ENCODE assay signal across 8 mouse cellular contexts in genomic region chr5:29479198-29479593, GRCm38 (mm10). TPM values are rescaled to one million over a fixed set of nuclear protein-coding genes. Genes with fewer than 3 reads are reported as not detected.
DNase-seq lines count a peak whose midpoint lies in the region; ATAC-seq lines count a peak whose summit lies in the region.

No protein-coding gene starts in this region.

- no peak overlapping the region for H3K4me2 ChIP-seq in hindbrain, embryonic 14.5 days (replicated peaks)
- no peak overlapping the region for H3K4me2 ChIP-seq in hindbrain, embryonic 11.5 days (replicated peaks; ENCODE audit: low read depth, low read length)
- no peak overlapping the region for H3K4me2 ChIP-seq in kidney, embryonic 16.5 days (replicated peaks; ENCODE audit: low read depth, low read length)
- no peak overlapping the region for H3K4me2 ChIP-seq in midbrain, embryonic 12.5 days (replicated peaks)

- under 1% methylated on average over 14 of the region's 14 CpGs for WGBS in hindbrain, embryonic 14.5 days
- WGBS in hindbrain, embryonic 11.5 days: under 1% methylated on average over 14 of the region's 14 CpGs
- under 1% methylated on average over 14 of the region's 14 CpGs for WGBS in kidney, embryonic 16.5 days
- under 1% methylated on average over 14 of the region's 14 CpGs for WGBS in midbrain, embryonic 12.5 days

- H3K9ac ChIP-seq in hindbrain, embryonic 14.5 days: no peak overlapping the region
- no peak overlapping the region for H3K9ac ChIP-seq in hindbrain, embryonic 11.5 days (ENCODE audit: low read depth, low read length)
- H3K9ac ChIP-seq in kidney, embryonic 16.5 days (replicated peaks; ENCODE audit: low read length): no peak overlapping the region
- H3K9ac ChIP-seq in midbrain, embryonic 12.5 days (replicated peaks): no peak overlapping the region

- 0 out of 2 replicates have a peak, but pooled peaks have one; percentile 19 for ATAC-seq in hindbrain, embryonic 14.5 days (ENCODE audit: low FRiP score)
- no peak for ATAC-seq in hindbrain, embryonic 11.5 days (ENCODE audit: low FRiP score)
- peak; percentile 60; the same call in 1 of the 2 replicates for ATAC-seq in kidney, embryonic 16.5 days (ENCODE audit: low FRiP score, low TSS enrichment)
- 0 out of 2 replicates have a peak, but pooled peaks have one; percentile 9 for ATAC-seq in midbrain, embryonic 12.5 days (ENCODE audit: low FRiP score, low read depth)

- H3K27me3 ChIP-seq in hindbrain, embryonic 14.5 days (ENCODE audit: control insufficient read depth, insufficient read depth, low read length): peaks cover 100% of the 10 kb centered on the region
- H3K27me3 ChIP-seq in hindbrain, embryonic 11.5 days (ENCODE audit: control insufficient read depth, insufficient read depth, low read length): peaks cover 99% of the 10 kb centered on the region
- peaks cover 98% of the 10 kb centered on the region for H3K27me3 ChIP-seq in kidney, embryonic 16.5 days (ENCODE audit: insufficient read depth, low read length)
- H3K27me3 ChIP-seq in midbrain, embryonic 12.5 days: peaks cover 100% of the 10 kb centered on the region

- no peaks in the 10 kb centered on the region for H3K9me3 ChIP-seq in hindbrain, embryonic 14.5 days (ENCODE audit: control insufficient read depth, low read length)
- no peaks in the 10 kb centered on the region for H3K9me3 ChIP-seq in hindbrain, embryonic 11.5 days (ENCODE audit: control insufficient read depth, low read length)
- no peaks in the 10 kb centered on the region for H3K9me3 ChIP-seq in kidney, embryonic 16.5 days (ENCODE audit: low read length)
- no peaks in the 10 kb centered on the region for H3K9me3 ChIP-seq in midbrain, embryonic 12.5 days

- DNase-seq in hindbrain, embryonic 14.5 days (ENCODE audit: low spot score): no peak
- no peak for DNase-seq in hindbrain, embryonic 11.5 days (ENCODE audit: low spot score)
- peak; percentile 77 for DNase-seq in embryo, embryonic 11 days
- DNase-seq in layer of hippocampus, adult 9-10 months (ENCODE audit: low spot score): no peak
- no peak for DNase-seq in right cerebral cortex, postnatal 10 days (ENCODE audit: low spot score in 2 of 2)
- no peak for DNase-seq in frontal cortex, postnatal 25 days (ENCODE audit: low spot score in 2 of 2)

- H3K27ac ChIP-seq in hindbrain, embryonic 14.5 days: no peak overlapping the region
- no peak overlapping the region for H3K27ac ChIP-seq in hindbrain, embryonic 11.5 days (ENCODE audit: low read depth, low read length)
- no peak overlapping the region for H3K27ac ChIP-seq in kidney, embryonic 16.5 days (ENCODE audit: low read length)
- H3K27ac ChIP-seq in midbrain, embryonic 12.5 days (replicated peaks): no peak overlapping the region

- H3K4me1 ChIP-seq in hindbrain, embryonic 14.5 days (replicated peaks; ENCODE audit: control insufficient read depth, insufficient read depth, low read length): no peaks in the 10 kb centered on the region
- peaks cover 7% of the 10 kb centered on the region; the same call in 1 of the 2 replicates for H3K4me1 ChIP-seq in hindbrain, embryonic 11.5 days (replicated peaks; ENCODE audit: control insufficient read depth, insufficient read depth, low read length)
- peaks cover 17% of the 10 kb centered on the region for H3K4me1 ChIP-seq in kidney, embryonic 16.5 days (ENCODE audit: insufficient read depth, low read length)
- peaks cover 16% of the 10 kb centered on the region for H3K4me1 ChIP-seq in midbrain, embryonic 12.5 days

- no peaks in the 10 kb centered on the region for H3K36me3 ChIP-seq in hindbrain, embryonic 14.5 days (replicated peaks; ENCODE audit: control insufficient read depth, insufficient read depth)
- no peaks in the 10 kb centered on the region for H3K36me3 ChIP-seq in hindbrain, embryonic 11.5 days (ENCODE audit: control insufficient read depth, insufficient read depth, low read length)
- H3K36me3 ChIP-seq in kidney, embryonic 16.5 days (ENCODE audit: insufficient read depth, low read length): no peaks in the 10 kb centered on the region
- no peaks in the 10 kb centered on the region for H3K36me3 ChIP-seq in midbrain, embryonic 12.5 days

- no peak overlapping the region for H3K4me3 ChIP-seq in hindbrain, embryonic 14.5 days (replicated peaks; ENCODE audit: low read length)
- no peak overlapping the region for H3K4me3 ChIP-seq in hindbrain, embryonic 11.5 days (ENCODE audit: low read depth, low read length)
- peak overlapping the region; percentile 42; the same call in 1 of the 2 replicates for H3K4me3 ChIP-seq in kidney, embryonic 16.5 days (ENCODE audit: low read length)
- H3K4me3 ChIP-seq in midbrain, embryonic 12.5 days: no peak overlapping the region

RNA-seq across cellular contexts. Expression of gene Mnx1, which starts 0.9 kb away (rescaled TPM):
- 0.50 and 0.63 TPM in 2 replicates for polyA plus RNA-seq in hindbrain, embryonic 14.5 days (2014; fragmentation: Nextera tagmentation; extraction: Ambion mirVana)
- polyA plus RNA-seq in hindbrain, embryonic 11.5 days (2014; fragmentation: Nextera tagmentation; extraction: Ambion mirVana): 0.32 and 0.74 TPM in 2 replicates
- polyA plus RNA-seq in kidney, embryonic 16.5 days (2015; fragmentation: Nextera tagmentation; extraction: Ambion mirVana): not detected in 2 replicates
- not detected in 2 replicates for polyA plus RNA-seq in midbrain, embryonic 12.5 days (2016; fragmentation: Nextera tagmentation; extraction: Ambion mirVana)

RNA-seq across cellular contexts. Expression of gene Nom1, which starts 44.7 kb away (rescaled TPM):
- polyA plus RNA-seq in hindbrain, embryonic 14.5 days (2014; fragmentation: Nextera tagmentation; extraction: Ambion mirVana): 14.1 and 15.2 TPM in 2 replicates
- polyA plus RNA-seq in hindbrain, embryonic 11.5 days (2014; fragmentation: Nextera tagmentation; extraction: Ambion mirVana): 18.4 and 22.4 TPM in 2 replicates
- 25.5 and 29.4 TPM in 2 replicates for polyA plus RNA-seq in kidney, embryonic 16.5 days (2015; fragmentation: Nextera tagmentation; extraction: Ambion mirVana)
- polyA plus RNA-seq in midbrain, embryonic 12.5 days (2016; fragmentation: Nextera tagmentation; extraction: Ambion mirVana): 27.9 TPM in 2 replicates
